Mouse (Mus musculus): Measurements from ENCODE around the gene Gm11938. TPM values are rescaled to one million over a fixed set of nuclear protein-coding genes. Genes with fewer than 3 reads are reported as not detected.

Gm11938 gene
- polyA plus RNA-seq, 1 experiment from 2014 or later, result not detected

GRCm38 (mm10) chr11:99583245-99583704 lies 19.8 kb downstream of the Gm11938 start, which contains the start of gene Krtap1-4:
Krtap1-4 (minus strand) TSS chr11:99583654.
- H3K36me3 ChIP-seq (ENCODE audit: control insufficient read depth, insufficient read depth, low read length), result no peaks in the 10 kb centered on the region
- 81% methylated on average over 5 of the region's 5 CpGs for WGBS

GRCm38 (mm10) chr11:99581564-99581963 lies 21.5 kb downstream of the Gm11938 start:
- no peak overlapping the region for H3K9ac ChIP-seq (ENCODE audit: low read length)
- no peak for ATAC-seq
- no peak for DNase-seq (ENCODE audit: low spot score)
- H3K9me3 ChIP-seq (replicated peaks; ENCODE audit: control insufficient read depth, low read length), result no peaks in the 10 kb centered on the region
- H3K4me1 ChIP-seq (ENCODE audit: control insufficient read depth, insufficient read depth, low read length), result no peaks in the 10 kb centered on the region
- H3K4me3 ChIP-seq (ENCODE audit: low read depth, low read length), result no peak overlapping the region
- no peaks in the 10 kb centered on the region for H3K27me3 ChIP-seq (replicated peaks; ENCODE audit: control insufficient read depth, insufficient read depth, low read length)
- H3K36me3 ChIP-seq (ENCODE audit: control insufficient read depth, insufficient read depth, low read length), result no peaks in the 10 kb centered on the region
- no peak overlapping the region for H3K27ac ChIP-seq (ENCODE audit: low read depth, low read length)
- H3K4me2 ChIP-seq (ENCODE audit: low read length), result no peak overlapping the region
- WGBS, result 66% methylated on average over 6 of the region's 6 CpGs

More at GRCm38 (mm10) chr11:99583245-99583704, 19.8 kb downstream of the Gm11938 start, which contains the start of gene Krtap1-4:
- no peak within 1 kb of the TSS for H3K27ac ChIP-seq (ENCODE audit: low read depth, low read length)
- DNase-seq (ENCODE audit: low spot score) (no peak), ATAC-seq (no peak)
- no peak within 1 kb of the TSS for H3K4me3 ChIP-seq (ENCODE audit: low read depth, low read length)
- H3K27me3 ChIP-seq (replicated peaks; ENCODE audit: control insufficient read depth, insufficient read depth, low read length), result no peaks in the 10 kb centered on the region
- H3K4me1 ChIP-seq (ENCODE audit: control insufficient read depth, insufficient read depth, low read length), result no peaks in the 10 kb centered on the region
- no peaks in the 10 kb centered on the region for H3K9me3 ChIP-seq (replicated peaks; ENCODE audit: control insufficient read depth, low read length)
- no peak within 1 kb of the TSS for H3K9ac ChIP-seq (ENCODE audit: low read length)
- no peak within 1 kb of the TSS for H3K4me2 ChIP-seq (ENCODE audit: low read length)

DNA sequence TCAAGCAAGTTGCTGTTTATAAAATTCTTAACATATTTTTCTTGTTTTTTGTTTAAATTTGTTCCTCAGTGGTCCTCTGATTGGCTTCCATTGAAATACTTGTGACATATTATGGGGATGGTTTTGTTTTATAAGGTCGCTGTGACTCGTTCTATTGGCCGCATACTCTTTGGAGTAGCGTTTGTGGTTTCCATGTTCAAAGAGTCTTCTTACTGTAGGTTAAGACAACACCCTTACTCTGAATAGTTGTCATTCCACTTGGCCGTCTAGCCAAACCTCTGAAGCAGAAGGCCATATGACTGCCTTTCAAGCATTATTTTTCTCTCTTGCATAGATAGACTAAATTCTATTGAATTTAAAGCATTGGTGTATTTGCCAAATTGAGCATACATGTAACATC lies 22.1 kb downstream of the Gm11938 start:
- no peak overlapping the region for H3K9ac ChIP-seq (ENCODE audit: low read length)

DNA sequence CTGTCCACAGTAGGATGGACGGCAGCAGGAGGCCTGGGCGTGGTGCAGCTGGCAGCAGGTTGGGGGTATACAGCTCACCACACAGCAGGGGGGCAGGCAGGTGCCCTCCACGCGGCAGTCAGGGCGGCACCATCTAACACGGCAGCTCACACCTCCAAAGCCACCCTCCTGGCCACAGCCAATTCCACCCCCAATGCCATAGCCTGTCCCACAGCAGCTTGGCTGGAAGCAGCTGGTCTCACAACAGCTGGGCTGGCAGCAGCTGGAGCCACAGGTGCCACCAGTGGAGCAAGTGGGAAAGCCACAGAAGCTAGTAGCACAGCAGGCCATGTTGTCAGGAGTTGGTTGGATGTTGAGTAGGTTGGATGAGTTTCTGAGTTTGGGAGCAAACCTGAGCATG lies 22.5 kb downstream of the Gm11938 start, which contains the start of gene Krtap1-5:
Gene Krtap1-5, minus strand, starts transcription at position 381 of the 400 bp plus-strand sequence.
- Histone ChIP-seq H3K36me3 (ENCODE audit: control insufficient read depth, insufficient read depth, low read length) (no peaks in the 10 kb centered on the region), H3K4me2 (ENCODE audit: low read length) (no peak within 1 kb of the TSS), H3K9me3 (replicated peaks; ENCODE audit: control insufficient read depth, low read length) (no peaks in the 10 kb centered on the region), H3K4me3 (ENCODE audit: low read depth, low read length) (no peak within 1 kb of the TSS), H3K9ac (ENCODE audit: low read length) (no peak within 1 kb of the TSS), H3K4me1 (ENCODE audit: control insufficient read depth, insufficient read depth, low read length) (no peaks in the 10 kb centered on the region), H3K27me3 (replicated peaks; ENCODE audit: control insufficient read depth, insufficient read depth, low read length) (no peaks in the 10 kb centered on the region), H3K27ac (ENCODE audit: low read depth, low read length) (no peak within 1 kb of the TSS)
- 84% methylated on average over 5 of the region's 6 CpGs for WGBS
- ATAC-seq (no peak), DNase-seq (ENCODE audit: low spot score) (no peak)

More for the DNA sequence above, 22.1 kb downstream of the Gm11938 start:
- H3K4me1 ChIP-seq (ENCODE audit: control insufficient read depth, insufficient read depth, low read length), result no peaks in the 10 kb centered on the region
- no peak overlapping the region for H3K27ac ChIP-seq (ENCODE audit: low read depth, low read length)
- no peaks in the 10 kb centered on the region for H3K27me3 ChIP-seq (replicated peaks; ENCODE audit: control insufficient read depth, insufficient read depth, low read length)
- no peak for DNase-seq (ENCODE audit: low spot score)
- no peak overlapping the region for H3K4me3 ChIP-seq (ENCODE audit: low read depth, low read length)
- ATAC-seq, result no peak
- H3K9me3 ChIP-seq (replicated peaks; ENCODE audit: control insufficient read depth, low read length), result no peaks in the 10 kb centered on the region
- WGBS, result 90% methylated on average over 5 of the region's 5 CpGs
- no peak overlapping the region for H3K4me2 ChIP-seq (ENCODE audit: low read length)
- no peaks in the 10 kb centered on the region for H3K36me3 ChIP-seq (ENCODE audit: control insufficient read depth, insufficient read depth, low read length)

- ATAC-seq (peak; percentile 70), DNase-seq (ENCODE audit: low spot score) (peak; percentile 86)
- H3K4me2 ChIP-seq (ENCODE audit: low read length), result peak overlapping the region; percentile 42
- no peak overlapping the region for H3K4me3 ChIP-seq (ENCODE audit: low read depth, low read length)
- H3K9ac ChIP-seq (ENCODE audit: low read length), result peak overlapping the region; percentile 37; the same call in 1 of the 2 replicates
- H3K4me1 ChIP-seq (ENCODE audit: control insufficient read depth, insufficient read depth, low read length), result no peaks in the 10 kb centered on the region
- H3K27ac ChIP-seq (ENCODE audit: low read depth, low read length), result no peak overlapping the region
- no peaks in the 10 kb centered on the region for H3K27me3 ChIP-seq (replicated peaks; ENCODE audit: control insufficient read depth, insufficient read depth, low read length)
- no peaks in the 10 kb centered on the region for H3K9me3 ChIP-seq (replicated peaks; ENCODE audit: control insufficient read depth, low read length)
- 3% methylated on average over 7 of the region's 7 CpGs for WGBS
- no peaks in the 10 kb centered on the region for H3K36me3 ChIP-seq (ENCODE audit: control insufficient read depth, insufficient read depth, low read length)
These were observed 29.0 kb downstream of the Gm11938 start for GRCm38 (mm10) chr11:99574106-99574505.

DNA sequence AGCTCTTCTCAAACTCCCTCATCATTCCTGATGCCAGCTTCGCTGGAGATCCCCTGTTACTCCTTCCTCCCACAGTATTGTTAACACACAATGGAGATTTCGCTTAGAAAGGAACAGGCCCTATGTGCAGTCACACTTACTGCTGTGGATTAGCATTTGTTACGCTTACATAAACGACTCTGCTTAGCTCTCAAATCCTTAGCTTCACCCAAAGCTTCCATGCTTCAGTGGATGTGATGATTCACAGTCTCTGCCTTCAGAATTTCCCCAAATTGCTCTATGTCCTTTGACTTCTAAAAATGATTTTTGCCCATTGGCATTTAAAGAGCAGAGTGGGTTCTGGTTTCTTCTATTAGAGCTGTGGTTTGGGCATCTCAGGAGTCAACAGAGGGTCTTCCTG lies 29.9 kb downstream of the Gm11938 start:
- Histone ChIP-seq H3K9ac (ENCODE audit: low read length) (no peak overlapping the region), H3K4me2 (ENCODE audit: low read length) (no peak overlapping the region), H3K27me3 (replicated peaks; ENCODE audit: control insufficient read depth, insufficient read depth, low read length) (no peaks in the 10 kb centered on the region), H3K9me3 (replicated peaks; ENCODE audit: control insufficient read depth, low read length) (no peaks in the 10 kb centered on the region), H3K36me3 (ENCODE audit: control insufficient read depth, insufficient read depth, low read length) (no peaks in the 10 kb centered on the region), H3K27ac (ENCODE audit: low read depth, low read length) (no peak overlapping the region), H3K4me3 (ENCODE audit: low read depth, low read length) (no peak overlapping the region), H3K4me1 (ENCODE audit: control insufficient read depth, insufficient read depth, low read length) (no peaks in the 10 kb centered on the region)
- 23% methylated on average over 4 of the region's 4 CpGs for WGBS
- DNase-seq (ENCODE audit: low spot score), result no peak
- ATAC-seq, result no peak

DNA sequence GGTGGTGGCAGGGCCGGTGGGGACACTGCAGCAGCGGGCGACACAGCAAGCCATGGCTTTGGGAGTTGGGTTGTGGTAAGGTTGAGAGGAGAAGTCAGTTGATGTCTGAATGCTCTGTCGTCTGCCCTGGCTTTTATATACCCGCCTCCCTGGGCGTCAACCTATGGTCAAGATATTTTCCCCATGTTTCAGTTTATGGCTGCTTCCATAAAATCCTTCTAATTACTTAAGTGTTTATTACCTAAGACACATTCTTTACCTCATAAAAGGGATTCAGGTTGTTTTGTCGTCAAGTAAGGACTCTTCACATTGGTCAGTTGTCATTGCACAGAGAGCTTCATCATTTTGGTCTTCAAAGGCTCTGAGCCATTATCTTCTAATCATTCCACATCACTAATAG lies 36.6 kb downstream of the Gm11938 start, which contains the start of gene Krtap3-1:
Gene Krtap3-1, minus strand, starts transcription at position 101 of the 400 bp plus-strand sequence.
- H3K9ac ChIP-seq (ENCODE audit: low read length), result no peak within 1 kb of the TSS
- ATAC-seq (no peak), DNase-seq (ENCODE audit: low spot score) (no peak)
- no peak within 1 kb of the TSS for H3K4me2 ChIP-seq (ENCODE audit: low read length)
- no peak within 1 kb of the TSS for H3K27ac ChIP-seq (ENCODE audit: low read depth, low read length)
- 95% methylated on average over 7 of the region's 7 CpGs for WGBS
- H3K36me3 ChIP-seq (ENCODE audit: control insufficient read depth, insufficient read depth, low read length), result no peaks in the 10 kb centered on the region
- no peaks in the 10 kb centered on the region for H3K27me3 ChIP-seq (replicated peaks; ENCODE audit: control insufficient read depth, insufficient read depth, low read length)
- H3K4me1 ChIP-seq (ENCODE audit: control insufficient read depth, insufficient read depth, low read length), result no peaks in the 10 kb centered on the region
- no peaks in the 10 kb centered on the region for H3K9me3 ChIP-seq (replicated peaks; ENCODE audit: control insufficient read depth, low read length)
- no peak within 1 kb of the TSS for H3K4me3 ChIP-seq (ENCODE audit: low read depth, low read length)

- Histone ChIP-seq H3K4me1 (ENCODE audit: control insufficient read depth, insufficient read depth, low read length) (no peaks in the 10 kb centered on the region), H3K4me3 (ENCODE audit: low read depth, low read length) (no peak overlapping the region), H3K9me3 (replicated peaks; ENCODE audit: control insufficient read depth, low read length) (no peaks in the 10 kb centered on the region), H3K27ac (ENCODE audit: low read depth, low read length) (no peak overlapping the region), H3K9ac (ENCODE audit: low read length) (no peak overlapping the region), H3K4me2 (ENCODE audit: low read length) (no peak overlapping the region), H3K36me3 (ENCODE audit: control insufficient read depth, insufficient read depth, low read length) (no peaks in the 10 kb centered on the region), H3K27me3 (replicated peaks; ENCODE audit: control insufficient read depth, insufficient read depth, low read length) (no peaks in the 10 kb centered on the region)
- DNase-seq (ENCODE audit: low spot score), result no peak
- 84% methylated on average over 6 of the region's 6 CpGs for whole genome bisulfite sequencing
- ATAC-seq, result no peak
These were observed 40.5 kb downstream of the Gm11938 start for GRCm38 (mm10) chr11:99562580-99562979.

DNA sequence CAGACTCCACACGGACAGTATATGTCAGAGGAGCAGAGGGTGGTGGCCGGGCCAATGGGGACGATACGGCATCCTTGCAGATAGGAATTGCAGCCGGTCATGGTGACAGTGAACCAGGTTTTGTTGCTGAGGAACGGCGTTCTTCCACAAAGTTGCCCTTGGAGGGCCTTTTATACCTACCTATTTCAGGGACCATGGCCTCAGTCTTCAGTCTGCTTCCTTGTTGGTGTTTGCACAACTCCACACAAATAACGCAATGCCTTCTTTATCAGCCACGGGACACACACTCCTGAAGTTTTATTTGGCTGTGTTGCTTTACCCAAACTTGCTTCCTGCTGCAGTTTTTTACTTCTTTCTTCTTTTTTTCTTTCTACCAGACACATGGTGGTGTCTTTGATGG lies 43.7 kb downstream of the Gm11938 start, which contains the start of gene Gm11939:
Gene Gm11939, minus strand, starts transcription at position 101 of the 400 bp plus-strand sequence.
- no peaks in the 10 kb centered on the region for H3K27me3 ChIP-seq (replicated peaks; ENCODE audit: control insufficient read depth, insufficient read depth, low read length)
- no peaks in the 10 kb centered on the region for H3K4me1 ChIP-seq (ENCODE audit: control insufficient read depth, insufficient read depth, low read length)
- H3K9ac ChIP-seq (ENCODE audit: low read length), result no peak within 1 kb of the TSS
- no peak within 1 kb of the TSS for H3K4me2 ChIP-seq (ENCODE audit: low read length)
- DNase-seq (ENCODE audit: low spot score) (no peak), ATAC-seq (no peak)
- no peaks in the 10 kb centered on the region for H3K9me3 ChIP-seq (replicated peaks; ENCODE audit: control insufficient read depth, low read length)
- H3K36me3 ChIP-seq (ENCODE audit: control insufficient read depth, insufficient read depth, low read length), result no peaks in the 10 kb centered on the region
- 92% methylated on average over 9 of the region's 9 CpGs for WGBS
- no peak within 1 kb of the TSS for H3K4me3 ChIP-seq (ENCODE audit: low read depth, low read length)
- no peak within 1 kb of the TSS for H3K27ac ChIP-seq (ENCODE audit: low read depth, low read length)
